Mouse (Mus musculus) spleen, postnatal 14 days (tissue): Measurements from ENCODE around the gene D16Ertd472e.
A peak's percentile ranks its signal among the peaks of the same experiment; 100 is the strongest.

Experiments used
- DNase-seq, 2 experiments: peaks; one replicate each; pipeline ENCODE4 v3.0.0; 2021 to 2022; ENCODE audit warnings: low spot score in 2 of 2

Gene D16Ertd472e

GRCm38 (mm10) chr16:78576478-78577084 lies at the start of gene D16Ertd472e:
Gene D16Ertd472e (minus strand): TSS chr16:78576708.
- DNase-seq, result peak; percentile 68 to 75

GRCm38 (mm10) chr16:78622755-78623154 lies 46.2 kb upstream of the D16Ertd472e start:
- DNase-seq, result no peak

GRCm38 (mm10) chr16:78619386-78619785 lies 42.9 kb upstream of the D16Ertd472e start:
- DNase-seq, result no peak

GRCm38 (mm10) chr16:78617757-78618532 lies 41.4 kb upstream of the D16Ertd472e start:
- no peak for DNase-seq

GRCm38 (mm10) chr16:78606202-78606601 lies 29.7 kb upstream of the D16Ertd472e start:
- DNase-seq, result no peak

- no peak for DNase-seq
Measured at GRCm38 (mm10) chr16:78598919-78599318, 22.4 kb upstream of the D16Ertd472e start.

- no peak for DNase-seq
Measured at GRCm38 (mm10) chr16:78596381-78596780, 19.9 kb upstream of the D16Ertd472e start.

GRCm38 (mm10) chr16:78595821-78596220 lies 19.3 kb upstream of the D16Ertd472e start:
- no peak for DNase-seq

- DNase-seq, result no peak
Measured at GRCm38 (mm10) chr16:78594154-78594553, 17.6 kb upstream of the D16Ertd472e start.

GRCm38 (mm10) chr16:78591130-78591529 lies 14.6 kb upstream of the D16Ertd472e start:
- DNase-seq, result no peak

GRCm38 (mm10) chr16:78588821-78589220 lies 12.3 kb upstream of the D16Ertd472e start:
- no peak for DNase-seq

- DNase-seq, result no peak
Measured at GRCm38 (mm10) chr16:78586621-78587020, 10.1 kb upstream of the D16Ertd472e start.

GRCm38 (mm10) chr16:78585664-78586397 lies 9.3 kb upstream of the D16Ertd472e start:
- no peak for DNase-seq

- DNase-seq, result no peak
Measured at GRCm38 (mm10) chr16:78585163-78585562, 8.7 kb upstream of the D16Ertd472e start.

- DNase-seq, result no peak
Measured at GRCm38 (mm10) chr16:78583968-78584367, 7.5 kb upstream of the D16Ertd472e start.

- DNase-seq, result no peak
Measured at GRCm38 (mm10) chr16:78580387-78580786, 3.9 kb upstream of the D16Ertd472e start.

GRCm38 (mm10) chr16:78579386-78579785 lies 2.9 kb upstream of the D16Ertd472e start:
- DNase-seq, result no peak

- DNase-seq, result no peak
Measured at GRCm38 (mm10) chr16:78577085-78577671, 670 bp upstream of the D16Ertd472e start.

- peak in 1 of 2 experiments; percentile 42 for DNase-seq
Measured at GRCm38 (mm10) chr16:78575852-78576477, 543 bp downstream of the D16Ertd472e start.

- no peak for DNase-seq
Measured at GRCm38 (mm10) chr16:78575190-78575851, 1.2 kb downstream of the D16Ertd472e start.

- no peak for DNase-seq
Measured at GRCm38 (mm10) chr16:78574241-78574640, 2.3 kb downstream of the D16Ertd472e start.
